In genomic region chr2:90522455-90522854, GRCm38 (mm10) we compare ENCODE assay signal across 16 mouse cellular contexts. TPM values are rescaled to one million over a fixed set of nuclear protein-coding genes. Genes with fewer than 3 reads are reported as not detected.
DNase-seq lines count a peak whose midpoint lies in the region; ATAC-seq and TF ChIP-seq lines count a peak whose summit lies in the region.
"Had no signal": no experiment of that assay in that cellular context is flagged by ENCODE, and none has a peak within 500 bp of the region (broad histone marks: within the 10 kb centered on the region; RNA-seq: fewer than 3 reads in every experiment).

No protein-coding gene starts in this region.

- no peaks in the 10 kb centered on the region for H3K9me3 ChIP-seq in liver, postnatal 0 days (ENCODE audit: low read length)
- H3K9me3 ChIP-seq in forebrain, postnatal 0 days (ENCODE audit: low read length): no peaks in the 10 kb centered on the region
- no peaks in the 10 kb centered on the region for H3K9me3 ChIP-seq in forebrain, embryonic 16.5 days (ENCODE audit: control insufficient read depth, low read length)
- H3K9me3 ChIP-seq: embryonic facial prominence, embryonic 15.5 days; forebrain, embryonic 15.5 days; liver, embryonic 15.5 days; midbrain, embryonic 13.5 days had no signal

- H3K36me3 ChIP-seq in liver, postnatal 0 days (replicated peaks; ENCODE audit: insufficient read depth, low read length): no peaks in the 10 kb centered on the region
- no peaks in the 10 kb centered on the region for H3K36me3 ChIP-seq in forebrain, postnatal 0 days (ENCODE audit: insufficient read depth)
- H3K36me3 ChIP-seq in forebrain, embryonic 16.5 days (ENCODE audit: control insufficient read depth, insufficient read depth): no peaks in the 10 kb centered on the region
- H3K36me3 ChIP-seq: embryonic facial prominence, embryonic 15.5 days; forebrain, embryonic 15.5 days; liver, embryonic 15.5 days; midbrain, embryonic 13.5 days had no signal

- H3K27me3 ChIP-seq in liver, postnatal 0 days (ENCODE audit: insufficient read depth, low read length): no peaks in the 10 kb centered on the region
- no peaks in the 10 kb centered on the region for H3K27me3 ChIP-seq in forebrain, postnatal 0 days (ENCODE audit: insufficient read depth, low read length)
- no peaks in the 10 kb centered on the region for H3K27me3 ChIP-seq in forebrain, embryonic 16.5 days (replicated peaks; ENCODE audit: control insufficient read depth, insufficient read depth, low read length)
- H3K27me3 ChIP-seq: embryonic facial prominence, embryonic 15.5 days; forebrain, embryonic 15.5 days; liver, embryonic 15.5 days; midbrain, embryonic 13.5 days had no signal

- H3K4me3 ChIP-seq in liver, postnatal 0 days (ENCODE audit: low read depth, low read length): no peak overlapping the region
- H3K4me3 ChIP-seq in forebrain, postnatal 0 days (ENCODE audit: low read depth, low read length): no peak overlapping the region
- no peak overlapping the region for H3K4me3 ChIP-seq in forebrain, embryonic 16.5 days (replicated peaks; ENCODE audit: low read length)
- H3K4me3 ChIP-seq: embryonic facial prominence, embryonic 15.5 days; forebrain, embryonic 15.5 days; liver, embryonic 15.5 days; midbrain, embryonic 13.5 days had no signal

- TF ChIP-seq CTCF in liver, postnatal 0 days (IDR thresholded peaks at IDR 0.05; ENCODE audit: low read depth): no peak
- TF ChIP-seq CTCF in forebrain, postnatal 0 days (IDR thresholded peaks at IDR 0.05; ENCODE audit: low read depth): no peak

- no peak for TF ChIP-seq EP300 in liver, postnatal 0 days (IDR thresholded peaks at IDR 0.05; ENCODE audit: low read depth)

- ATAC-seq in liver, postnatal 0 days: no peak
- ATAC-seq in megakaryocyte, adult 5-6 weeks (ENCODE audit: poor library complexity, severe bottlenecking): peak; percentile 44; the same call in 1 of the 2 replicates
- no peak for ATAC-seq in forebrain, postnatal 0 days
- ATAC-seq in forebrain, embryonic 16.5 days: no peak
- ATAC-seq: forebrain, embryonic 15.5 days; hindbrain, postnatal 0 days; midbrain, embryonic 13.5 days had no signal

- H3K9ac ChIP-seq in liver, postnatal 0 days (replicated peaks): no peak overlapping the region
- H3K9ac ChIP-seq in forebrain, postnatal 0 days: no peak overlapping the region
- H3K9ac ChIP-seq in forebrain, embryonic 16.5 days (replicated peaks; ENCODE audit: low read depth, low read length): no peak overlapping the region
- H3K9ac ChIP-seq: embryonic facial prominence, embryonic 15.5 days; forebrain, embryonic 15.5 days; liver, embryonic 15.5 days; midbrain, embryonic 13.5 days had no signal

- H3K4me1 ChIP-seq in liver, postnatal 0 days (ENCODE audit: insufficient read depth): peaks cover 57% of the 10 kb centered on the region
- no peaks in the 10 kb centered on the region for H3K4me1 ChIP-seq in forebrain, postnatal 0 days (ENCODE audit: insufficient read depth)
- H3K4me1 ChIP-seq in forebrain, embryonic 16.5 days (replicated peaks; ENCODE audit: control insufficient read depth, insufficient read depth, low read length): peaks cover 13% of the 10 kb centered on the region

- WGBS in liver, postnatal 0 days (ENCODE audit: insufficient replicate concordance): 72% methylated on average over 6 of the region's 6 CpGs
- WGBS in forebrain, postnatal 0 days: 75% methylated on average over 6 of the region's 6 CpGs
- 89% methylated on average over 6 of the region's 6 CpGs for WGBS in forebrain, embryonic 16.5 days

- H3K4me2 ChIP-seq in liver, postnatal 0 days (ENCODE audit: low read depth, low read length): no peak overlapping the region
- no peak overlapping the region for H3K4me2 ChIP-seq in forebrain, postnatal 0 days (ENCODE audit: low read depth)
- H3K4me2 ChIP-seq in forebrain, embryonic 16.5 days (ENCODE audit: low read length): no peak overlapping the region
- H3K4me2 ChIP-seq: embryonic facial prominence, embryonic 15.5 days; forebrain, embryonic 15.5 days; liver, embryonic 15.5 days; midbrain, embryonic 13.5 days had no signal

- H3K27ac ChIP-seq in liver, postnatal 0 days (ENCODE audit: low read depth): peak overlapping the region; percentile 51; the same call in 1 of the 2 replicates
- H3K27ac ChIP-seq in forebrain, postnatal 0 days (ENCODE audit: low read depth, low read length): no peak overlapping the region
- no peak overlapping the region for H3K27ac ChIP-seq in forebrain, embryonic 16.5 days (ENCODE audit: low read length)
- H3K27ac ChIP-seq: embryonic facial prominence, embryonic 15.5 days; forebrain, embryonic 15.5 days; hindbrain, postnatal 0 days; liver, embryonic 15.5 days; midbrain, embryonic 13.5 days had no signal

- peak; percentile 59 for DNase-seq in gastrocnemius, adult 18-20 months (ENCODE audit: low spot score)
- no peak for DNase-seq in gastrocnemius, postnatal 25 days
- DNase-seq in liver, postnatal 0 days: no peak
- DNase-seq in liver: no peak
- peak; percentile 56 for DNase-seq in fat pad, adult 2 months (ENCODE audit: extremely low read depth, low read depth, low spot score)
- no peak for DNase-seq in forebrain, postnatal 0 days
- DNase-seq: adrenal gland, postnatal 25 days; heart, adult 18-20 months; heart, postnatal 10 days had no signal

RNA-seq across cellular contexts. Expression of gene Ptprj, which starts 58.0 kb away (rescaled TPM):
- total RNA-seq in gastrocnemius, adult 18-20 months (2021): 1 to 10 TPM; 2.8 to 3.2 TPM
- total RNA-seq in gastrocnemius, postnatal 25 days (2021): 1 to 10 TPM; 3.7 to 4.1 TPM
- 2.7 and 2.8 TPM in 2 replicates for polyA plus RNA-seq in liver, postnatal 0 days (2015; fragmentation: Nextera tagmentation; extraction: Ambion mirVana)
- 103 and 104 TPM in 2 replicates for total RNA-seq in megakaryocyte, adult 5-6 weeks (2015)
- 94.7 and 107 TPM in 2 replicates for total RNA-seq in megakaryocyte, adult 5-6 weeks (2017)
- total RNA-seq in forebrain, postnatal 0 days (2014; rRNA removed): 29.9 and 34.0 TPM in 2 replicates
- polyA plus RNA-seq in forebrain, postnatal 0 days (2015; fragmentation: Nextera tagmentation; extraction: Ambion mirVana): 2.5 and 3.9 TPM in 2 replicates
- 3.9 and 4.6 TPM in 2 replicates for polyA plus RNA-seq in forebrain, embryonic 16.5 days (2015; fragmentation: Nextera tagmentation; extraction: Ambion mirVana)

Comparison
In these comparisons a context has a peak if more than half of its experiments do, and no peak if none do; other contexts are left out.
1. DNase-seq: peak in gastrocnemius, adult 18-20 months (single experiment) and fat pad, adult 2 months (single experiment); none in gastrocnemius, postnatal 25 days (single experiment), liver, postnatal 0 days (single experiment), liver (single experiment) and forebrain, postnatal 0 days (single experiment).